Mouse (Mus musculus) spleen, postnatal 14 days (tissue): ENCODE measurements around the gene Rab11fip3.
A peak's percentile ranks its signal among the peaks of the same experiment; 100 is the strongest.

ENCODE experiments used
- DNase-seq, 2 experiments: peaks; one replicate each; pipeline ENCODE4 v3.0.0; 2021 to 2022; ENCODE audit warnings: low spot score in 2 of 2

Rab11fip3 gene

DNA sequence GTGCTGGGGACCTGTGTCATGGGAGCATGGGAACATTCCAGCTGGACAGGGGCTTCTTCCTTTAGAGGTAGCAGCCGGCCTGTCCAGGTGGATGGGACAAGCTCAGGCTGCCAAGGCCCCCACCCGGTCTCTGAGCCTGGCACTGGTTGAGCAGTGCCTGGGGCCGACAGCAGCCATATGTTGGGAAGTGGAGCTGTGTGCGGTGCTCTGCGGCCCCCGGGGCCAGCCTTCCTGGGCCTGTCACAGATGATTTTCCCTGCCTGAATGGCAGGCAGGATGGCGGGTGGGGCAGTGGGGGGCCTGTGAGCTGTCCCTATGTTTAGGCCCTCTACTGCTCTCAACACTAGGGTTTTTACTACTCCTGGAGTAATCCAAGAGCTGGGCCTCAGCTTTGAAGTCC is 113.2 kb downstream of the Rab11fip3 start:
- DNase-seq: no peak

DNA sequence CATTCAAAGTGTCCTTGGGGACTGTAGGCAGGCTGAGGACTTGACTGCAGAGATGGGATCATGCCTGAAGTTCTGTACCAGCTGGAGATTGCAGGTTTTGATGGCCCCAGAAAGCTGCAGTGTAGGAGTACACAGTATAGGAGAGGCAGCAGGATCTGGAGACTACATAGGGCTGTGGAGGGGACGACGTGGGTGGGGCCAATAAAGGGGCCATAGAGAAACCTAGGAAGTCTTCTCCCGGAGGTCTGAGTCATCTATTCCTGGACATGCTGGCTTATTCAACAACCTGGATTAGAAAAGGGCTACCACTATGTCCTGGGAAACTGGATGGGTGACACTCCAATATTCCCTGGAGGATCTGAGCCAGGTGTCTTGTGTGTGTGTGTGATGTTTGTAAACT is 113.6 kb downstream of the Rab11fip3 start:
- DNase-seq: no peak

- no peak for DNase-seq
Observed at GRCm38 (mm10) chr17:25954671-25955070, 114.7 kb downstream of the Rab11fip3 start.

GRCm38 (mm10) chr17:25953161-25953560 is 116.2 kb downstream of the Rab11fip3 start:
- no peak for DNase-seq

DNA sequence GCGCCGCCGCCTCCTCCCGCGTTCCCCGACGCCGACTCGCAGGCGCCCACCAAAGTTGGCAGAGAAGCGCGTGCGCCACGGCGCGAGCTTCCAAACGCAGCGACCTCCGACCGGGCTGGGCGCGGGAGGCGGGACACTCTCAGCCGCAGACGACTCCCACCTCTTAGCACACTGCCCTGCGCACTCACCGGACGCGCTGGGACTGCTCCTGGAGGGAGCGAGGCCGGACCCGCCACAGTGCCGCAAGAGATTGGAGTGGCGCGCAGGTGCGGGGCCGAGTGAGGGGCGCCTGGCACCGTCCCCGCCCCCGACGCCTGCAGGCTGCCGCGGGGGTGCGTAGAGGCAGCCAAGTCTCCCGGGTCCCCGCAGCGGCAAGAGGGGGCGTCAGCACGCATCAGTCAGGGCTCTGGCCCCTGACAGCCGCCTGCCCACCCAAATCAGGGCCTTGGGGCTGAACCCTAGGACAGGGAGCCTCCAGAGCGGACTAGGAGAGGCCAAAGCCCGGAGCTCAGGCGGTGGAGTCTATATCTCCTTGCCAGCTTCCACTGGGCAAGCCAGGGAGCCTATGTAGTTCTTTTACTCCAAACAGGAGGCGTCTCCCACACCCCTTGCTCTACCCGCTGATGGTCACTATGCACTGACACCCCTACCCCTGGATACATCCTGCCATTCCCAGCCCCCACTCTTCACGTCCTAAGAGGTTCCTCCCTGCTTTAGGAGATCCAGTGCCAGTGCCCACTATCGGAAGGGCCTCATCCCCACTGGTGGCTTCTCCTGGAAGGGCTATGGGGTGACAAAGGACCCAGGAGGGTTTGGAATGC is 117.3 kb downstream of the Rab11fip3 start, which contains the start of gene A930017K11Rik:
Gene A930017K11Rik (minus strand): TSS at position 763 of the 821 bp plus-strand sequence.
- no peak for DNase-seq

DNA sequence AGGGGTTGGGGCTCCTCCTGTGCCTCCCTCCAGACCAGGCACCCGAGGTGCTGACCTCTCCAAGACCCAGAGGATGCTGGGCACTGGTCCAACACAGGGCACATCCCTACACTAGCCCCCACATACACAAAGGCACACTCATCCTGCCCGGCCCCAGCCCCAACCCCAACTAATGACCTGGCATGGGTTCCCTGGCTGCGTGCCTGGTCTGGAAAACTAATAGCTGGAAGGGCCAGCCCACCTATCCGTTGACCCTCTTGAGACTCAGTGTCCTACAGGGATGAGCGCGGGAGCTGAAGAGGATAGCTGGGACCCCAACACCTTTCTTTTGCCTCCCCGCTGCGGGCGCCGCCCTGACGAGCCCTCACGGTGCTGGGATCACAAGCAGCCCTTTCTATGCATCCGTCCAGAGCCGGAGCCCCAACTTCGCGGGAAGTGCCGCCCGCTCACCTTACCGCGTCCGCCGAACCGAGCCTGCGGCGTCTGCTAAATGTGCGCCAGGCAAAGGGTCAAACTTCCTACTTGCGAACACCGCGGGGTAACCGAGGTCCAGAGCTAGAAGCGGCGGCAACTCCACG is 118.0 kb downstream of the Rab11fip3 start:
- no peak for DNase-seq

DNA sequence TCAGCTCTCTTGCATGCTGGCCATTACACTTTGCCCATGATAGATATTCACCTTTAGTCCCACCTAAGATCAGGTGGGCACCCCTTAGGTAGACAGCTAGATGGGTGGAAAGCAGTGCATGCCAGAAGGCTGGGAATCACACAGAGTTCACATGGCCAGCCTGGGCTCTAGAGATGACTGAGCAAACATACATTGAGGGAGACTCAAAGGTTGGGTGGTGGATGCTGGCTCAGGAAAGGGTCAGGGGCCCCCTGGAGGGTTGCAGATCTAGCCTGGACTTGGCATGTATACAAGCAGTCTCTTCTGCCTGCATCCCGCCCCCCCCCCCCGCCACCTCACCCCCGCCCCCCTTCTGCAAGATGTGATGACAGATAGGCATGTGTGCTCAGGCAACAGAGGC is 118.6 kb downstream of the Rab11fip3 start:
- DNase-seq: no peak

GRCm38 (mm10) chr17:25949981-25950380 is 119.4 kb downstream of the Rab11fip3 start:
- no peak for DNase-seq

- no peak for DNase-seq
Observed at GRCm38 (mm10) chr17:25948051-25948450, 121.3 kb downstream of the Rab11fip3 start.

GRCm38 (mm10) chr17:25947576-25947975 is 121.8 kb downstream of the Rab11fip3 start:
- DNase-seq: no peak

DNA sequence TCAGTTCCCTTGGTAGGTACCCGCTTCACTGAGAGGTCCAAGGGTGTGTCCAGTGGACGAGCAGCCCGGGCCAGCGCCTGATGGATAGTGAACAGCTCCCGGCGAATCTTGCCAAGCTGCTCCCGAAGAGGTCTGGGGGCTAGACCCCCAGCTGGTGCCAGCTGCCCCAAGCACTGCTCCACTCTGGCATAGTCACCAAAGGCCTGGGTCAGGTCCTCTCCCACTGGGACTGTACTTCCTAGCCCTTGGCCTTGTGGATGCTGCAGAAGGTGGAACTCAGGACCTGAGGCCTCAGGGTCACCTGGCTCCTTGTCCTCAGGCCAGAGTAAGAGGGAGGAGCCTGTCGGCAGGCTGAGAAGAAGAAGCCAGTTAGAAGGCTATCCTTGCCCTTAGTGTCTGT is 122.5 kb downstream of the Rab11fip3 start:
- DNase-seq: no peak

DNA sequence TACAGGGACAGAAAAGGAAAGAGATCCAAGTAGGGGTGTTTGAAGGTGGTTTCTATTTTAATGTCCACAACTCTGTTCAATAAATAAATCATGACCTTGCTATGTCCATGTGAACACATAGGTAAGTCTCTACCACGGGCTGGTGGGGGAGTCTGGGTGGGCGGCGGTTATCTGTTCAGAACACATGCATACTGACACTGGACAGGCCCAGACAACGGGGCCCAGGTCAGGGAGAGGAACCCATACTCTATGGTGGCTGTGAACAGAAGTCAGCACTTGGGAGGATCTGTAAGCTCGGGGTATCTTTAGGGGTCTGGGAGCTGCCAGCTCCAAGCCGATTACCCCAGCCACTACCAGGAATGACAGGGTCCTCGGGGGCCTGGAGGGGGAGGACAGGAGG is 123.0 kb downstream of the Rab11fip3 start:
- no peak for DNase-seq

DNA sequence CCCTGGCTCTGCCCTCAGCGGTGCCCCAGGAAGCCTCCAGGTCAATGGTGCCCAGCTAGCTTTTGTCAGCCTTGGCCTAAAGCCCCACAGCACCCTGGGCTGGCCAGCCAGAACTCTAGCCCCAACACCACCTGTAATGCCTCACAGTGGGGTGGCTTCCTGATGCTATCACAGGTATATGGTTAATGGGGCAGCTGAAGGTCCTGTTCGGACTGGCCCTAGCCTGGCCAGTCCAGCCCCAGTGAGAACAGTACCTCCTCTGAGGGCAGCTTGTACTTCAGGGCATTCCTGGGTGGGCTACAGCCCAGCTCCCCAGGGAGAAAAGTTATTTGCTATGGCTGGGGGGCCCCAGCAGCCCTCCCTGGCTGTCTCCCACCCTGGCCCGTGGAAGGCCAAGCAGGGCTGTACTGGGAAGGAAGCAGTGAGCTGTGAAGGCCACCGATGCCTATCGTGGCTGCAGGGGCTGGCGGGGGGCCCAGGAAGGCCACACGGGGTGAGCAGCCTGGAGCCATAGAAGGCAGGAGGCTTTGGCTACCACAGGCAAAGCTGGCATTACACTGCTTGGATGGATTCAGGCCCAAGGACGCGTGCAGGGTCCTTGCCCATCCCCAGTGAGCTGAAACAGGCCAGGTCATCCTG is 123.7 kb downstream of the Rab11fip3 start:
- no peak for DNase-seq

GRCm38 (mm10) chr17:25944366-25945163 is 124.8 kb downstream of the Rab11fip3 start, which contains the start of the genes Pigq and Nhlrc4:
TSS of gene Pigq (minus strand) at chr17:25944936.
TSS of gene Nhlrc4 (minus strand) at chr17:25944961.
- no peak for DNase-seq

DNA sequence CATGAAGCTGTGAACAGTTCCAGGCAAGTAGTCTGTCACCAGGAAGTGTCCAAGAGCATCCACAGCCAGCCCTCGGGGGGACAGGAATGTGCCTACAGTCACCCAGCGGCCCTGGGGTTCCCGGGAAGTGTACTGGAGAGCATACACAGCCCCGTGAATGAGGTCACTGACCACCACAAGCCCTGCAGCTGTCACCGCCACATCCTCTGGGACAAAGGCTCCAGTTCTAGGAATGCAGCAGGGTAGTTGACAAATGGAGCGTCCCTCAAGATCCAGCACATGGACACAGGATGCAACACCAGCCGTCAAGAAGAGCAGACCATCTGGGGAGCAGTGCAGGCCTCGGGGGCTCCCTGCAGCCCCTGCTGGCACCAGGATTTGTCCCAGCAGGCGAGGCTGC is 125.6 kb downstream of the Rab11fip3 start:
- DNase-seq: no peak

GRCm38 (mm10) chr17:25943221-25943620 is 126.1 kb downstream of the Rab11fip3 start:
- DNase-seq: no peak

DNA sequence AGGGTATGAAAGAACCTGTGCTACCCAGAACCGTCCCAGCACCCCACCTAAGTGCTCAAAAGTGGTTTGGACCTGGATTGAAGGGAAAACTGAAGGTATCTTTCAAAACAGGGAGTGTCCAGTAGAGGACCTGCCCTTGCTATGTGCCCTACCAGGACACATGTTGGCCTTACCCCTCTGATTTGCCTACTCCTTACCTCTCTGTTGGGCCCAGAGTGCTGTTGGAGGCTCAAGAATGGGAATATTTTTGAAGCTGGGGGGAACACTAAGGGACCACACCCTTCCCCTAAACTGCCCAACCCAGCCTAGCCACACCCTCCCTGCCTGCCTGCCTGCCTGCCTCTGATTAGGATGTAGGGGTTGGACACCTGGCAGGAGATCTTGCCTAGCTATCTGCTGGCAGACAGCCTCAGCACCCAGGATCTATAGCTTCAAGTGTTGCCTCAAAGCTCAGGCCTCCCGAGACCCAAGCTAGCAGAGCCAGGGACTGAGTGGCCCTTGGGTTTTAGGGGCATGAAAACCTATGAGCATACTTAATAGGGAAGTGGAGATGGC is 126.7 kb downstream of the Rab11fip3 start:
- DNase-seq: peak; percentile 72 to 75

DNA sequence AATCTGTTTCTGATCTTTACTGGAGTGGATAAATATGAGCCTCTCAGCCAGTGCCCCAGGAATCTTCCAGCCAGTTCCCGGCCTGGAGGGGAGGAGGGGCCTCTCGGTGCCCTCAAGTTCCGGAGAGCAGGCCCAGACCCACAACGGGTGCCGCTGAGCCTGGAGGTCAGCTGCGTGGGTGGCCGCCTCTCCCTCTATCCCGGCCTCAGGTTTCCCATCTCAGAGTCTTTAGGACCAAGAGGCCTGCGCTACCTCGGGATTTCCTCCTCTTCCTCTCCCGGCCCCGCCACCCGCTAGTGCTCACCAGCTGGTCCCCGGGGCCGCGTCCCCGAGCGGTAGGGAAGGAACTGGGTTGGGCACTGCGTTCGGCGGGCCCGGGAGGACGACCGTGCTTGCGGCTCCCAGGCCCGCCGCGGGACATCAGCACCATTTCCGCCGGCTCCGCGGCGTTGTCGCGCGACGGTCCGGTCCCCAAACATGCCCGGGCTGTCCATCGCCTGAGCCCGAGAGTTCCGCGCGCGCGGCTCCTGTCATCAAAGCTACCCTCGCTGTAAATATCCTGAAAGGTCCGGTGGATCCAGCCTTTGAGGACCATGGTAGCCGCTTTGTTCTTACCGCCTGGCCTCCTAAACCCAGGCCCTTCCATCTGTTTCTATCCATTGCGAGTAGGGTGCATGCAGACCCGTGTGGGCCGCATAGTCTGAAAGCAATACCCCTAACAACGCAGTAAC is 127.7 kb downstream of the Rab11fip3 start:
- DNase-seq: peak; percentile 64 to 72
